Mouse (Mus musculus) olfactory bulb, adult 2 months (tissue): ENCODE results near the gene Pdzph1. TPM values are rescaled to one million over a fixed set of nuclear protein-coding genes. Genes with fewer than 3 reads are reported as not detected.
A peak's percentile ranks its signal among the peaks of the same experiment; 100 is the strongest.

Experiments used
- H3K27ac ChIP-seq: fragments of 200-500 bp; 2 replicates; pipeline ENCODE4 v1.5.1; 2012; ENCODE audit warnings: low read depth, low read length; ENCODE audit not compliant: insufficient read depth
- H3K4me1 ChIP-seq: fragments of 200-500 bp; 2 replicates; pipeline ENCODE4 v1.6.1; 2012; ENCODE audit warnings: low read length; ENCODE audit not compliant: control insufficient read depth, insufficient read depth
- H3K4me3 ChIP-seq: fragments of 200-500 bp; 2 replicates; pipeline ENCODE4 v1.5.1; 2012; ENCODE audit warnings: mild to moderate bottlenecking, low read depth, low read length, moderate library complexity; ENCODE audit not compliant: insufficient read depth
- CTCF ChIP-seq: fragments of 200-500 bp; IDR thresholded peaks from 2 replicates; pipeline ENCODE4 v1.5.1; 2012; ENCODE audit warnings: low read depth, mild to moderate bottlenecking, low read length, moderate library complexity; ENCODE audit not compliant: insufficient read depth
- POLR2A ChIP-seq: fragments of 200-500 bp; IDR thresholded peaks from 2 replicates; pipeline ENCODE4 v1.6.1; 2012; ENCODE audit warnings: mild to moderate bottlenecking, low read depth, low read length, moderate library complexity; ENCODE audit not compliant: insufficient read depth
- WGBS: fragments of 180-500 bp; shearing (Covaris S2); methylation state at CpG from one replicate; pipeline ENCODE4 v1.1.7; 2018; 5-methylcytosine and 5-hydroxymethylcytosine counted together
- polyA plus RNA-seq: library from polyadenylated mRNA; stranded (reverse); fragments of >200 nt; gene quantifications from 2 replicates; pipeline ENCODE4 v1.2.4, GENCODE M21; 2012; ENCODE audit warnings: low replicate concordance; ENCODE audit not compliant: missing spikeins, insufficient read depth, insufficient read length

Gene Pdzph1
- polyA plus RNA-seq, 1 experiment = not detected

GRCm38 (mm10) chr17:58924754-58925546, 66.2 kb downstream of the Pdzph1 start:
- TF ChIP-seq CTCF = no peak
- TF ChIP-seq POLR2A = no peak
- no peak overlapping the region for H3K4me3 ChIP-seq
- no peaks in the 10 kb centered on the region for H3K4me1 ChIP-seq
- no peak overlapping the region for H3K27ac ChIP-seq
- 86% methylated on average over 10 of the region's 10 CpGs for WGBS

GRCm38 (mm10) chr17:58923901-58924476, 67.2 kb downstream of the Pdzph1 start:
- WGBS = 93% methylated on average over 11 of the region's 11 CpGs
- peaks cover 3% of the 10 kb centered on the region for H3K4me1 ChIP-seq
- no peak overlapping the region for H3K27ac ChIP-seq
- TF ChIP-seq CTCF = no peak
- TF ChIP-seq POLR2A = no peak
- no peak overlapping the region for H3K4me3 ChIP-seq

- Histone ChIP-seq H3K4me1 (peaks cover 3% of the 10 kb centered on the region), H3K27ac (no peak overlapping the region), H3K4me3 (no peak overlapping the region)
- TF ChIP-seq POLR2A (no peak), CTCF (no peak)
- WGBS = 88% methylated on average over 7 of the region's 7 CpGs
These were observed 67.8 kb downstream of the Pdzph1 start for GRCm38 (mm10) chr17:58923316-58923866.

- H3K4me1 ChIP-seq = peaks cover 3% of the 10 kb centered on the region
- WGBS = 88% methylated on average over 2 of the region's 2 CpGs
- H3K27ac ChIP-seq = no peak overlapping the region
- TF ChIP-seq POLR2A (no peak), CTCF (no peak)
- H3K4me3 ChIP-seq = no peak overlapping the region
These were observed 68.4 kb downstream of the Pdzph1 start for GRCm38 (mm10) chr17:58922821-58923220.

- Histone ChIP-seq H3K27ac (no peak overlapping the region), H3K4me1 (peaks cover 3% of the 10 kb centered on the region), H3K4me3 (no peak overlapping the region)
- WGBS = 67% methylated on average over 4 of the region's 4 CpGs
- TF ChIP-seq POLR2A (no peak), CTCF (no peak)
These were observed 71.2 kb downstream of the Pdzph1 start for GRCm38 (mm10) chr17:58919927-58920326.

- 11% methylated on average over 8 of the region's 8 CpGs for WGBS
- H3K27ac ChIP-seq = no peak overlapping the region
- TF ChIP-seq CTCF (0 out of 2 replicates have a peak, but pooled peaks have one; percentile 15), POLR2A (no peak)
- H3K4me1 ChIP-seq = peaks cover 3% of the 10 kb centered on the region
- H3K4me3 ChIP-seq = no peak overlapping the region; the same call in 1 of the 2 replicates
These were observed 72.1 kb downstream of the Pdzph1 start for GRCm38 (mm10) chr17:58919061-58919460.

- peaks cover 3% of the 10 kb centered on the region for H3K4me1 ChIP-seq
- H3K27ac ChIP-seq = no peak overlapping the region
- WGBS = 84% methylated on average over 3 of the region's 3 CpGs
- H3K4me3 ChIP-seq = no peak overlapping the region
- TF ChIP-seq POLR2A (no peak), CTCF (no peak)
These were observed 72.6 kb downstream of the Pdzph1 start for GRCm38 (mm10) chr17:58918539-58918938.

GRCm38 (mm10) chr17:58911564-58911963, 79.6 kb downstream of the Pdzph1 start:
- 50% methylated on average over 7 of the region's 7 CpGs for WGBS
- TF ChIP-seq CTCF (no peak), POLR2A (no peak)
- Histone ChIP-seq H3K4me1 (no peaks in the 10 kb centered on the region), H3K27ac (no peak overlapping the region), H3K4me3 (no peak overlapping the region)

GRCm38 (mm10) chr17:58909061-58909661, 82.0 kb downstream of the Pdzph1 start:
- WGBS = 31% methylated on average over 8 of the region's 8 CpGs
- no peak for TF ChIP-seq POLR2A
- no peak for TF ChIP-seq CTCF
- Histone ChIP-seq H3K4me3 (no peak overlapping the region), H3K27ac (no peak overlapping the region), H3K4me1 (no peaks in the 10 kb centered on the region)
